Mouse (Mus musculus) embryonic facial prominence, embryonic 13.5 days (tissue): ENCODE measurements at regions not wholly inside any gene's neighbourhood (a gene's known extent, or its start where the extent isn't known, plus 50 kb on each side); places are given as distances from the start of the nearest gene placed in this dataset.

ENCODE experiments used
- ATAC-seq: fragments of 200-750 bp; cut with Nextera tagmentation; 2 replicates; pipeline ENCODE4 v1.8.0; 2017; ENCODE audit warnings: low read depth; ENCODE audit not compliant: insufficient number of reproducible peaks, insufficient read depth, low FRiP score, low TSS enrichment
- H3K27ac ChIP-seq: fragments of 300-500 bp; sonication (generic); 2 replicates; pipeline ENCODE4 v1.5.1; 2015; ENCODE audit warnings: moderate library complexity, mild to moderate bottlenecking, inconsistent platforms
- H3K27me3 ChIP-seq: fragments of 300-500 bp; sonication (generic); 2 replicates; pipeline ENCODE4 v1.6.1; 2015; ENCODE audit warnings: mild to moderate bottlenecking, inconsistent platforms
- H3K36me3 ChIP-seq: fragments of 300-500 bp; sonication (generic); 2 replicates; pipeline ENCODE4 v1.6.1; 2015; ENCODE audit warnings: mild to moderate bottlenecking, inconsistent platforms
- H3K4me1 ChIP-seq: fragments of 300-500 bp; sonication (generic); 2 replicates; pipeline ENCODE4 v1.6.1; 2015; ENCODE audit warnings: inconsistent platforms
- H3K4me2 ChIP-seq: fragments of 300-500 bp; sonication (generic); 2 replicates; pipeline ENCODE4 v1.6.1; 2015; ENCODE audit warnings: moderate library complexity, mild to moderate bottlenecking, inconsistent platforms
- H3K4me3 ChIP-seq: fragments of 300-500 bp; sonication (generic); 2 replicates; pipeline ENCODE4 v1.5.1; 2015; ENCODE audit warnings: mild to moderate bottlenecking, inconsistent platforms
- H3K9ac ChIP-seq: fragments of 300-500 bp; sonication (generic); 2 replicates; pipeline ENCODE4 v1.6.1; 2015; ENCODE audit warnings: mild to moderate bottlenecking, inconsistent platforms
- H3K9me3 ChIP-seq: fragments of 300-500 bp; sonication (generic); 2 replicates; pipeline ENCODE4 v1.6.1; 2016; ENCODE audit warnings: inconsistent platforms
- WGBS: fragments of 180-500 bp; shearing (Covaris S2); methylation state at CpG from one replicate; pipeline ENCODE4 v1.1.7; 2015; ENCODE audit warnings: mixed read lengths; 5-methylcytosine and 5-hydroxymethylcytosine counted together

DNA sequence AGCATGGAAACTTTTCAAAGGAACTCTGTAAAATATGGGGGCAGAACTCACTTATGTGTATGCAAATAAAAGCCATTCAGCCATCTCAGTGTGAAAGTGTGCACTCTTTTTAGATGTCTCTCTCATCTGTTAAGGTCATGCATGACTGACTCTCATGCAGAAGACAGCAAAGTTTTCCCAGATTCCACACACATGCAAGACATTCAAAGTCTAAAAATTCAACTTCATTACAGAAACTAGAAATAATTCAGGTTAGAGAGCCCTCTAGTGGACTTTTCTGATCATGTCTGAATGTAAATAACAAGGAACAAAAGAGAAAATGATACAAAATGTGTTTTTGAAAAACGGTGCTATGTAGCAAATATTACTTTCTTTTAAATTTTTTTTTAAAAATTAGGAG is 308.8 kb upstream of the Chl1 start:
- no peaks in the 10 kb centered on the region for H3K4me1 ChIP-seq
- no peaks in the 10 kb centered on the region for H3K27me3 ChIP-seq
- no peak overlapping the region for H3K4me3 ChIP-seq
- ATAC-seq: no peak
- H3K36me3 ChIP-seq: no peaks in the 10 kb centered on the region
- H3K27ac ChIP-seq: no peak overlapping the region
- 20% methylated on average over 1 of the region's 1 CpGs for WGBS
- no peak overlapping the region for H3K4me2 ChIP-seq
- H3K9ac ChIP-seq: no peak overlapping the region
- no peaks in the 10 kb centered on the region for H3K9me3 ChIP-seq

DNA sequence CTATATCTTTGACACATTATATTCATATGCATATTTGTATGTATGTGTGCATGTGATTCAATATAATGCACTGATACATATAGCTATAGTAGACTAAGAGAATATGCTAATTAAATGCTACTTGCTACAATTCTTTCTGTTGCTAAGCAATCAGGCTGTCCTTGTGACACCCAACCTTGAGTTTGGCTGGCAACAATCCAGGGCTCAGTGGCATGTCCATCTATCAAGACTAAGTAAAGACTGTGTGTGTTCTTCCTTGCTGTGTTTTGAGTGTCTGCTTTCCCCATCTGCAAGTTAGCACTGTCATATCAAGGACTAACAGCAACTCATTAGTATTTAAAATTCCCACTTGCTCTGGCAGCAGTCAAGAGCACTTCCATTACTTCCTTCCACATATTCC is 301.2 kb upstream of the Chl1 start:
- no peak overlapping the region for H3K4me2 ChIP-seq
- ATAC-seq: no peak
- no peaks in the 10 kb centered on the region for H3K36me3 ChIP-seq
- H3K9me3 ChIP-seq: no peaks in the 10 kb centered on the region
- no peak overlapping the region for H3K9ac ChIP-seq
- H3K4me1 ChIP-seq: 0 out of 2 replicates have a peak, but pooled peaks cover 3% of the 10 kb centered on the region
- H3K4me3 ChIP-seq: no peak overlapping the region
- no peaks in the 10 kb centered on the region for H3K27me3 ChIP-seq
- no peak overlapping the region for H3K27ac ChIP-seq

GRCm38 (mm10) chr6:103213160-103213559 is 297.2 kb upstream of the Chl1 start:
- Histone ChIP-seq H3K4me3 (no peak overlapping the region), H3K4me1 (0 out of 2 replicates have a peak, but pooled peaks cover 3% of the 10 kb centered on the region), H3K27me3 (no peaks in the 10 kb centered on the region), H3K9ac (no peak overlapping the region), H3K36me3 (no peaks in the 10 kb centered on the region), H3K9me3 (no peaks in the 10 kb centered on the region), H3K27ac (no peak overlapping the region), H3K4me2 (no peak overlapping the region)
- no peak for ATAC-seq
- 37% methylated on average over 6 of the region's 6 CpGs for WGBS

DNA sequence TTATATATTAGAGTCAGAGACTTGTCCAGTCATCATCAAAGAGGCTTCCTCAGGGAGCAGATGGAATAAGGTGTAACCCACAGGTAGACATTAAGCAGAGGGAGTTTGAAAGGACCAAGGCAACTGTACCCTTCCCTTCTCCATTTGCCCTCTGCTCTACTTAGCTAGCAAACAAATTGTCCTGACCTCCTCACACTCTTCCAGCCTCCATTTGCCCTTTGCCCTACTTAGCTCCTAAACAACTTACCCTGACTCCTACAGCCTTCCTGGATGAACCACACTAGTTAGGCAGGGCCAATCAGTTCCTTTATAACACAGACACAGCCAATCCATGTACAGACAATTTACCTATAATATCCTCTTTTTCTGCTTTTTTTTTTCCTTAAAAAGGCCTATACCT is 273.5 kb upstream of the Chl1 start:
- Histone ChIP-seq H3K9ac (no peak overlapping the region), H3K27ac (no peak overlapping the region), H3K36me3 (no peaks in the 10 kb centered on the region), H3K4me3 (no peak overlapping the region), H3K4me1 (no peaks in the 10 kb centered on the region), H3K27me3 (no peaks in the 10 kb centered on the region), H3K4me2 (no peak overlapping the region), H3K9me3 (no peaks in the 10 kb centered on the region)
- ATAC-seq: no peak

GRCm38 (mm10) chr6:103268984-103269383 is 241.4 kb upstream of the Chl1 start:
- WGBS: 77% methylated on average over 5 of the region's 5 CpGs
- Histone ChIP-seq H3K27me3 (no peaks in the 10 kb centered on the region), H3K9ac (no peak overlapping the region), H3K4me3 (no peak overlapping the region), H3K9me3 (no peaks in the 10 kb centered on the region), H3K27ac (no peak overlapping the region), H3K4me1 (no peaks in the 10 kb centered on the region), H3K36me3 (no peaks in the 10 kb centered on the region), H3K4me2 (no peak overlapping the region)
- no peak for ATAC-seq

- Histone ChIP-seq H3K27ac (no peak overlapping the region), H3K4me3 (no peak overlapping the region), H3K9ac (no peak overlapping the region), H3K36me3 (no peaks in the 10 kb centered on the region), H3K27me3 (no peaks in the 10 kb centered on the region), H3K4me1 (no peaks in the 10 kb centered on the region), H3K9me3 (no peaks in the 10 kb centered on the region), H3K4me2 (no peak overlapping the region)
- 64% methylated on average over 3 of the region's 3 CpGs for WGBS
- ATAC-seq: no peak
Observed at GRCm38 (mm10) chr6:103272216-103272615, 238.2 kb upstream of the Chl1 start.

DNA sequence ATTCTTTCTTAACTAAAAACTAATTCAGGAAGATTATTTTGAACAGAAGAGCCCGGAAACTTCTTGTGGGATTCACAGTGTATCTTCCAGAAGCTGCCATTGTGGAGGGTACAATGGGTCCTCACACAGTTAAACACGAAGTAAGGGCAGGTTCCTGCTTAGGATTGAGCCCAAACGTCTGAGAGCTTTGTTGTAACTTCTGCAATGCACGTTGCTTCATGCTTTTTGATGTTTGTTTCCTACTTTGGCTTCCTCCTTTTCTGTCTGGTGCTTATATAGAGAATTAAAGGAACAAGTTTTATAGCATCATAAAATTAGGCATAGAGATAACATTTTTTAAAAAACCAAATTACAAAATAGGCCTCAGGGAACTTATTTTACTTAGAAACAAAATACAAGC is 235.3 kb upstream of the Chl1 start:
- no peak for ATAC-seq
- 57% methylated on average over 4 of the region's 4 CpGs for WGBS
- no peak overlapping the region for H3K27ac ChIP-seq

GRCm38 (mm10) chr6:103275476-103275875 is 234.9 kb upstream of the Chl1 start:
- Histone ChIP-seq H3K27me3 (no peaks in the 10 kb centered on the region), H3K4me3 (no peak overlapping the region), H3K36me3 (no peaks in the 10 kb centered on the region), H3K4me2 (no peak overlapping the region), H3K9ac (no peak overlapping the region), H3K27ac (no peak overlapping the region), H3K9me3 (no peaks in the 10 kb centered on the region), H3K4me1 (no peaks in the 10 kb centered on the region)
- WGBS: 22% methylated on average over 2 of the region's 2 CpGs
- ATAC-seq: no peak

More for the DNA sequence above, 235.3 kb upstream of the Chl1 start:
- Histone ChIP-seq H3K27me3 (no peaks in the 10 kb centered on the region), H3K4me3 (no peak overlapping the region), H3K9ac (no peak overlapping the region), H3K4me1 (no peaks in the 10 kb centered on the region), H3K9me3 (no peaks in the 10 kb centered on the region), H3K4me2 (no peak overlapping the region), H3K36me3 (no peaks in the 10 kb centered on the region)

DNA sequence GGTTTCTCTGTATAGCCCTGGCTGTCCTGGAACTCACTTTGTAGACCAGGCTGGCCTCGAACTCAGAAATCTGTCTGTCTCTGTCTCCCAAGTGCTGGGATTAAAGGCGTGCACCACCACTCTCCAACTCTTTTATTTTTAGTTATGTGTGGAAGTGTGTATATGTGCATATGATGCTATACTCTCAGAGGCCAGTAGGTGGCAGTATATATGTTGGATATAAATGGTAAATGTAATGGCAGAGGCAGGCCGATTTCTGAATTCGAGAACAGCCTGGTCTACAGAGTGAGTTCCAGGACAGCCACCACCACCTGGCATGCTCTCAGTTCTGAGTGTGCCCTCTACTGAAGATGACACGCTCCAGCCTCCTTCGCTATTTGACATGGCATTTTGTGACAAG is 214.4 kb upstream of the Chl1 start:
- H3K4me1 ChIP-seq: no peaks in the 10 kb centered on the region
- 83% methylated on average over 6 of the region's 6 CpGs for WGBS
- ATAC-seq: no peak
- no peak overlapping the region for H3K4me3 ChIP-seq
- H3K36me3 ChIP-seq: no peaks in the 10 kb centered on the region
- no peak overlapping the region for H3K27ac ChIP-seq
- no peaks in the 10 kb centered on the region for H3K27me3 ChIP-seq
- H3K4me2 ChIP-seq: no peak overlapping the region
- no peaks in the 10 kb centered on the region for H3K9me3 ChIP-seq
- H3K9ac ChIP-seq: no peak overlapping the region

- Histone ChIP-seq H3K4me2 (no peak overlapping the region), H3K4me1 (no peaks in the 10 kb centered on the region), H3K27me3 (no peaks in the 10 kb centered on the region), H3K36me3 (no peaks in the 10 kb centered on the region), H3K9ac (no peak overlapping the region), H3K9me3 (no peaks in the 10 kb centered on the region), H3K4me3 (no peak overlapping the region), H3K27ac (no peak overlapping the region)
- no peak for ATAC-seq
- whole genome bisulfite sequencing: 48% methylated on average over 8 of the region's 8 CpGs
Observed at GRCm38 (mm10) chr6:103306420-103307249, 203.8 kb upstream of the Chl1 start.

GRCm38 (mm10) chr6:103307250-103307580 is 203.2 kb upstream of the Chl1 start:
- no peak overlapping the region for H3K27ac ChIP-seq
- H3K4me3 ChIP-seq: no peak overlapping the region
- no peaks in the 10 kb centered on the region for H3K4me1 ChIP-seq
- H3K36me3 ChIP-seq: no peaks in the 10 kb centered on the region
- no peaks in the 10 kb centered on the region for H3K27me3 ChIP-seq
- H3K4me2 ChIP-seq: no peak overlapping the region
- no peak for ATAC-seq
- WGBS: 29% methylated on average over 3 of the region's 3 CpGs
- H3K9ac ChIP-seq: no peak overlapping the region
- H3K9me3 ChIP-seq: no peaks in the 10 kb centered on the region

DNA sequence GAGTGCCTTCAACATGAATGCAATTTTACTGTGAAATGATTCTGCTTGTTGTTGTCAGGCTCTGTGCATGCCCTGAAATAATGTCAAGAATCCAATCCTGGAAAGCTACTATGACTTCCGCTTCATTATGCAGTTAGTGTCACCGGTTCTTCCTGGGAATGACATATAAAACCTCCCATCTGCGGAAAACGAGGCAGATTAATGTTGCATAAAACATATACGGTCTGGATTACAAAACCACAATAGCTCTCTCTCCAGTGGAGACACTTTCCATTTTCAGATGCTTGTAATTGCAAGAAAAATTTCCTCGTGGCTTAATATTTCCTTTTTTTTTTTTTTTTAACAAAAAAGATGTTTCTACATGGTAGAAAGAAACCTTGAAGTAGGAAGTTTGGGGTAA is 198.2 kb upstream of the Chl1 start:
- Histone ChIP-seq H3K4me3 (no peak overlapping the region), H3K36me3 (no peaks in the 10 kb centered on the region), H3K9ac (no peak overlapping the region), H3K4me1 (no peaks in the 10 kb centered on the region), H3K27ac (no peak overlapping the region), H3K9me3 (no peaks in the 10 kb centered on the region), H3K4me2 (no peak overlapping the region), H3K27me3 (no peaks in the 10 kb centered on the region)
- WGBS: 53% methylated on average over 6 of the region's 6 CpGs
- ATAC-seq: no peak
